Mouse (Mus musculus): ENCODE results near the gene Gucy2e. TPM values are rescaled to one million over a fixed set of nuclear protein-coding genes. Genes with fewer than 3 reads are reported as not detected.

Gucy2e gene
- total RNA-seq, 2 experiments from 2014 or later, result 0.49 to 0.71 TPM

DNA sequence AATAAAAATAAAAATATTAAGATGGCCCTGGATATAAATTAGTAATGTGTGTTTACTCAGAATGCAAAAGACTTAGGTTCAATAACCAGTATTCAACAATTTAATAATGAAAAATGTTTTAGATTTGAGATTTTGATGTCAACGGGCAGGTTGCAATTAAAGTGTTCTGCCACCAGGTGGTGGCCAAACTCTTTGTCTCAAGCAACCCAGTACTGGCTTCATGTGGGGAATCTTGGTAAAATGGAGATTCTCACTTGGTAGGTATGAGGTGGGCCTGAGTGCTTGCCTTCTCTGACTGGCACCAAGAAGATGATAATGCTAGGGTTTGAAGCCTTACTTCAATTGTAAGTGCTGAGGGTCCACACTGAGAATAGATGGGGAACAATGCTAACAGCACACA, 44.0 kb downstream of the Gucy2e start:
- intact Hi-C loops (cut with DNase I), result loop anchor here (1.0 to 10.0 kb wide), 3 partner anchors 37 to 192 kb away; no protein-coding TSS in a partner anchor

GRCm38 (mm10) chr11:69185936-69186335, 50.9 kb downstream of the Gucy2e start:
- intact Hi-C loops (cut with DNase I), result no loop called here
- DNase-seq (ENCODE audit: extremely low spot score in 1 of 2, low spot score in 2 of 2), result no peak

More for the DNA sequence above, 44.0 kb downstream of the Gucy2e start:
- DNase-seq (ENCODE audit: extremely low spot score in 1 of 2, low spot score in 2 of 2), result peak in 1 of 2 experiments; percentile 42

- intact Hi-C loops (cut with DNase I), result no loop called here
- DNase-seq (ENCODE audit: extremely low spot score in 1 of 2, low spot score in 2 of 2), result no peak
Observed at GRCm38 (mm10) chr11:69185031-69185430, 51.8 kb downstream of the Gucy2e start.

GRCm38 (mm10) chr11:69180120-69180519, 56.7 kb downstream of the Gucy2e start:
- DNase-seq (ENCODE audit: extremely low spot score in 1 of 2, low spot score in 2 of 2), result no peak
- intact Hi-C loops (cut with DNase I), result no loop called here

- intact Hi-C loops (cut with DNase I), result no loop called here
Observed at GRCm38 (mm10) chr11:69179512-69179911, 57.3 kb downstream of the Gucy2e start.

DNA sequence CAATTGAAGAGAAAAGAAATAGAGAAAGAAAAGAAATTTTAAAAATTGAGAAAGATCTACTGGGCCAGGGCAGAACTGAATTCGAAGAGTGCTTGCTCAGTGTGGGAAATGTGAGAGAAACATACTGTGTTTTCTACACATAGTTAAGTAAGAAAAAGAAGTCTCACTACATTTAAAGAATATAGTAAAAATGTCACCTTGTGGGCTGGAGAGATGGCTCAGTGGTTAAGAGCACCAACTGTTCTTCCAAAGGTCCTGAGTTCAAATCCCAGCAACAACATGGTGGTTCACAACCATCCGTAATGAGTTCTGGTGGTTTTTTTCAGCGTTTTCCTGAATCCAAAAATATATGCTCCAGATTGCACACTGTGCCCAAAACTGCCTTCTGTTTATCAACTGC, 58.3 kb downstream of the Gucy2e start:
- DNase-seq (ENCODE audit: extremely low spot score in 1 of 2, low spot score in 2 of 2), result no peak
- intact Hi-C loops (cut with DNase I), result no loop called here

More at GRCm38 (mm10) chr11:69179512-69179911, 57.3 kb downstream of the Gucy2e start:
- DNase-seq (ENCODE audit: extremely low spot score in 1 of 2, low spot score in 2 of 2), result no peak

DNA sequence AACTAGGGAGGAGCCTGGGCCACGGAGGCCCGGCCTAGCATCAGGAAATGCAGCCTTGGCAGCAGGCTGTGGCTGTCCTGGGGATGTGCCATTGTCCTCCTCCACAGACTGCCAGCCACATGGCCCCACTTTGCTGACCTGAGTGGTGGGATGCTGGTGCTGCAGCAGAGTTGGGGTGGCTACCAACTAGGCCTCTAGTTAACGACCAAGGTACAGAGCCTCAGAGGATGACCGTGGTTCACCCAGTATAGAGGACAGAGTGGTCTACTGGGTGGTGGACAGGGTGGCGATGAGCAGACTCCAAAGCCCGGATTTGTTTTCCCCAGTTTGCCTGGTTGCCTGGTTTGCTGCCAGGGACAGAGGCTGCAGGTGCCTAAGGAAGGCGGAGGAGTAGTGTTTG, 62.1 kb downstream of the Gucy2e start:
- DNase-seq (ENCODE audit: extremely low spot score in 1 of 2, low spot score in 2 of 2), result no peak
- intact Hi-C loops (cut with DNase I), result no loop called here

DNA sequence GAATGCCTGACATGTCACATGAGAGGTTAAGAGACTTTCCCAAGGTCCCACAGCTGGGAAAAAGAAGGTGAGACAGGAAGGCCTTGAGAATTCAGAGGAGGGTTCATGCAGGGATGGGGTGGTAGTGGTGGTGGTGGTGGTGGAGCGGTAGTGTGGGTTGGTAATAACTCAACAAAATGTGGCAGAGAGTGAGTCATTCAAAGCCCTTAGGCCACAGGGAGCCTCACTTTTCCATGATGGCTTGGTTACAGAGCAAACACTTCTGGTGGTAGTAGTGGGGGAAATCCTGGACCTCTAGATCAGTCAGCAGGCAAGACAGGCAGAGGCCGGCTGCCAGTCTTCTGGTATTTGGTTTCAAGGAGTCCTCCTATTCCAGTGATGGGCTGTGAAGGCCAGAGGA, 64.2 kb downstream of the Gucy2e start:
- DNase-seq (ENCODE audit: extremely low spot score in 1 of 2, low spot score in 2 of 2), result no peak
- intact Hi-C loops (cut with DNase I), result no loop called here

DNA sequence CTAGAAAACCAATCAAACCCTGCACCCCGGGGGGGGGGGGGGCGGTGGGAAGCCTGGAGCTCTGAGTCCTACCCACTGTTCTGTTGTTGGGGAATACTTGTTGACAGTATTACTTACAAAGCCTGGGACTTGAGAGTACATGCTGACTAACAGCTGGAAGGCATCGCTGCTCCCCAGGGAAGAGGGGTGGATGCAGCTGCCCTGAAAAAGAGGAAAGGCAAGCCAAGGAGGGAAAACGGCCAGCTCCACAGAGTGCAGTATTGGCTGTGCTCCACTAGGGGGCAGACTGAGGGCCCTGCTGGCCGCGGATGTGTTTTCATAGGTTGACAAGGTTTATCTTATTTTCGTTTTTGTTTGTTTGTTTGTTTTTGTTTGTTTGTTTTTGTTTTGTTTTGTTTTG, 65.2 kb downstream of the Gucy2e start:
- intact Hi-C loops (cut with DNase I), result no loop called here
- peak; percentile 31 to 66 for DNase-seq (ENCODE audit: extremely low spot score in 1 of 2, low spot score in 2 of 2)

DNA sequence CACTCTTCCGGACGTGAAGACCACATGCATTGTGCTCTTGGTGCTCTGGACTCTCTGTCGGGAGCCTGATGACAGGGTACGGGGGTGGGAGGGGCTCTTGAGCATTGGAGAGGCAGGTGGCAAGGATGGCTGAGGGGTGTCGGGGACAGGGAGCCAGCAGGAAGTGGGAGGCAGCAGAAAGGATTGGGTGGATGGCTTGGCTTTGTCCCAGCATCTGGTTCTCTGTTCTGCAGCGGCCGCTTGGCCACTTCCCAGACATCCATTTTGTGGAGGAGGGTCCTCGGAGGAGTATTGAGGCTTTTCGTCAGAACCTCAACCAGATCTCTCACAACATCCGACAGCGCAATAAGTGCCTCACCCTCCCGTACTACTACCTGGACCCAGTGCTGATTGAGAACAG, 67.5 kb downstream of the Gucy2e start:
- intact Hi-C loops (cut with DNase I), result no loop called here
- DNase-seq (ENCODE audit: extremely low spot score in 1 of 2, low spot score in 2 of 2), result no peak

Other genes starting within 250 kb of the Gucy2e start
- 10 to 100 TPM; 24.4 to 28.1 TPM for gene Pfas, start 228.6 kb downstream of the Gucy2e start, total RNA-seq (2021)
- gene Ctc1, start 221.1 kb downstream of the Gucy2e start, total RNA-seq (2021), result 10 to 100 TPM; 48.1 to 49.2 TPM
- 1 to 10 TPM; 3.0 to 3.1 TPM for gene Aurkb, start 191.4 kb downstream of the Gucy2e start, total RNA-seq (2021)
- gene Borcs6, start 177.3 kb downstream of the Gucy2e start, total RNA-seq (2021), result 10 to 100 TPM; 21.9 to 25.5 TPM
- gene Tmem107, start 166.2 kb downstream of the Gucy2e start, total RNA-seq (2021), result 10 to 100 TPM; 12.0 to 12.1 TPM
- 1,000 to 10,000 TPM; 1,124 to 1,163 TPM for gene Vamp2, start 148.5 kb downstream of the Gucy2e start, total RNA-seq (2021)
- 10 to 100 TPM; 71.2 to 83.9 TPM for gene Per1, start 141.8 kb downstream of the Gucy2e start, total RNA-seq (2021)
- gene Hes7, start 116.6 kb downstream of the Gucy2e start, total RNA-seq (2021), result under 1 TPM; 0.57 to 0.73 TPM
- gene 9130213A22Rik, start 114.4 kb downstream of the Gucy2e start, total RNA-seq (2021), result under 1 TPM; 0.51 to 0.64 TPM
- 1 to 10 TPM; 8.6 to 10.0 TPM for gene Aloxe3, start 111.1 kb downstream of the Gucy2e start, total RNA-seq (2021)
- gene Alox12b, start 80.0 kb downstream of the Gucy2e start, total RNA-seq (2021), result under 1 TPM; 0.45 to 0.69 TPM
- gene Alox8, start 39.2 kb downstream of the Gucy2e start, total RNA-seq (2021), result 1 to 10 TPM; 3.5 to 3.6 TPM
- gene Cntrob, start 86.7 kb upstream of the Gucy2e start, total RNA-seq (2021), result 10 to 100 TPM; 13.2 to 15.0 TPM
- 10 to 100 TPM; 68.9 to 69.5 TPM for gene Trappc1, start 86.9 kb upstream of the Gucy2e start, total RNA-seq (2021)
- gene Kcnab3, start 89.2 kb upstream of the Gucy2e start, total RNA-seq (2021), result 10 to 100 TPM; 12.3 to 17.9 TPM
- gene Rnf227, start 103.4 kb upstream of the Gucy2e start, total RNA-seq (2021), result 10 to 100 TPM; 74.8 to 82.8 TPM
- 100 to 1,000 TPM; 525 to 527 TPM for gene Chd3, start 132.4 kb upstream of the Gucy2e start, total RNA-seq (2021)
- gene Naa38, start 158.5 kb upstream of the Gucy2e start, total RNA-seq (2021), result 10 to 100 TPM; 84.2 to 85.7 TPM
- gene Cyb5d1, start 158.6 kb upstream of the Gucy2e start, total RNA-seq (2021), result 10 to 100 TPM; 37.9 to 39.8 TPM
- gene Tmem88, start 161.2 kb upstream of the Gucy2e start, total RNA-seq (2021), result 1 to 10 TPM; 2.8 to 3.0 TPM
- 10 to 100 TPM; 42.7 to 43.9 TPM for gene Kdm6b, start 176.6 kb upstream of the Gucy2e start, total RNA-seq (2021)